Mouse (Mus musculus) cerebellum, adult (tissue): ENCODE results near the gene Nodal.
A peak's percentile ranks its signal among the peaks of the same experiment; 100 is the strongest.

Experiments
- ATAC-seq: cut with Nextera tagmentation; 2 replicates; pipeline ENCODE4 v1.9.2; 2017; ENCODE audit warnings: mild to moderate bottlenecking, moderate library complexity, mixed read lengths; ENCODE audit not compliant: insufficient number of reproducible peaks, low FRiP score, low TSS enrichment

Gene Nodal

GRCm38 (mm10) chr10:61394476-61395136 is 23.2 kb upstream of the Nodal start:
- no peak for ATAC-seq

DNA sequence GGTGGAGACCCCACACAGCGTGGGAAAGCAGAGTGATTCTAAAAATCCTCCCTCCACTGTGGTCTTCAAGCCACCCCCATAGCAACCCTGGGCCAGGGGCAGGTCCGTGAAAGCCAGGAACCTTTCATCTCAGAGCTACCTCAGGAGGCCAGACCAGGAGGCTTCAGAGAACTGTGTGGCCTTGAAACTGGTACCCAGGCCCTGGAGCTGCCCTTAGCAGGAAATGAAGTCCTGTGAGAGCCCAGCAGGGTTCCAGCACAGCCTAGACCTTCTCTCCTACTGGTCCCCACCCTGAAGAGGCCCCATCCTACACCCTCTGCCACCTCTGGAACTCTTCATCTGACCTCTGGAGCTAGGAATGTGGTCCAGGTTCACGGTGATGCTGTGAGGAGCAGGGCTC is 19.6 kb upstream of the Nodal start:
- ATAC-seq = no peak

GRCm38 (mm10) chr10:61399156-61399734 is 18.5 kb upstream of the Nodal start:
- peak; percentile 82; the same call in 1 of the 2 replicates for ATAC-seq

- no peak for ATAC-seq
Observed at GRCm38 (mm10) chr10:61400407-61400806, 17.4 kb upstream of the Nodal start.

- no peak for ATAC-seq
Observed at GRCm38 (mm10) chr10:61402480-61402879, 15.3 kb upstream of the Nodal start.

DNA sequence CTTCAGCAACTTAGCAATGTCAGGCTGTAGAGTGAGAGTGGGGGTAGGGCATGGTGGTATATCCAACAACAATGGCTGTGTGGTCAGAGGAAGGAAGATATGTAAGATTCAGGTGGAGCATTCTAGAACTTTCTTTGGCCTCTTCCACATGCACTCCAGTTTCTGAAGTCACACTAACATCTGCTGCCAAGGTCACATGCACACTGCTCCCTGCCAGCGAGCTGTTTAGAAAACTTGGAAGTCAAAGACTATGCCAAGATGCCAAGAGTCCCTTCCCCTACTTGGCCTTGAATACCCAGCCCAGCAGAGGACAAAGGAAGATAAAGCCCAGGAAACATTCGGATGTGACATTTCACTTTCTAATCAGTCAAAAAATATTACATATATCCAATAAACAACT is 14.9 kb upstream of the Nodal start:
- ATAC-seq = no peak

GRCm38 (mm10) chr10:61405958-61406357 is 11.8 kb upstream of the Nodal start:
- no peak for ATAC-seq

GRCm38 (mm10) chr10:61409776-61410175 is 8.0 kb upstream of the Nodal start:
- ATAC-seq = no peak

DNA sequence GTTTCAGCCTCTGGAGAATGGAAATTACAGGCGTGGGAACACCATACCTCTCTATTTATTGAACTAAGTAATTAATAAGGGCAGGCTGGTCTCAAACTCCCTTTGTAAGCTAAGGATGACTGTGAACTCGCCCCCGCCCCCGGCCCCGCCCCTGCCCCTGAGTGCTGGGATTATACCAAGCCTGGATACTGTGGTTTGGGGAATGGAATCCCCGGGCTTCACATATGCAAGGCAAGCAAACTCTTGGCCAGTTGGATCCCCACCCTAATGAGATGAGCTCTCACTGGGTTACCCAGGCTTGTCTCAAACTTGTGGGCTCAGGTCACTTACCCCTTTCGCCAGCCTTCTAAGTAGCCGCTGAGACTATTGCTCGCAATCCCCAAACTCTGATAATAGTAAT is 7.6 kb upstream of the Nodal start:
- ATAC-seq = no peak

- ATAC-seq = no peak
Observed at GRCm38 (mm10) chr10:61412910-61413625, 4.7 kb upstream of the Nodal start.

GRCm38 (mm10) chr10:61415240-61415639 is 2.5 kb upstream of the Nodal start:
- no peak for ATAC-seq

DNA sequence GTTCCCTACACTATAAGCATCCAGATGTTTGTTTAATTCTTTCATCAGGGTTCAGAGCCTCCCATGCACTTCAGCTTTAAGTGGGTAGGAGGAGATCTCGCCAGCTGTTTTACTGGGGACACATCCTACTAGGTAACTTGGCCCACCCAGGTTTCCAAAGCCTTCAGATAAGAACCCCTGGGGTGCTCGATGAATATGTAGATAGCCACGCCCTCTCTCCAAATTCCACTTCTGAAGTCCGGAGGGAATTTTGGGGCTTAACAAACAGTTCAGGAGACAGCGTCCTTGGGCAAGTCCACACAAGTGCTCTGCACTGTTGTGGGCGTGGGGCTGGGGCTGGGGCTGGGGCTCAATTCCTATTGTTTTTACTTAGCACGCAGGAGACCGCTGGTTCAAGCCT is 1.9 kb upstream of the Nodal start:
- no peak for ATAC-seq

GRCm38 (mm10) chr10:61416561-61416960 is 1.2 kb upstream of the Nodal start:
- no peak for ATAC-seq

GRCm38 (mm10) chr10:61417046-61417445 is 726 bp upstream of the Nodal start:
- no peak for ATAC-seq

DNA sequence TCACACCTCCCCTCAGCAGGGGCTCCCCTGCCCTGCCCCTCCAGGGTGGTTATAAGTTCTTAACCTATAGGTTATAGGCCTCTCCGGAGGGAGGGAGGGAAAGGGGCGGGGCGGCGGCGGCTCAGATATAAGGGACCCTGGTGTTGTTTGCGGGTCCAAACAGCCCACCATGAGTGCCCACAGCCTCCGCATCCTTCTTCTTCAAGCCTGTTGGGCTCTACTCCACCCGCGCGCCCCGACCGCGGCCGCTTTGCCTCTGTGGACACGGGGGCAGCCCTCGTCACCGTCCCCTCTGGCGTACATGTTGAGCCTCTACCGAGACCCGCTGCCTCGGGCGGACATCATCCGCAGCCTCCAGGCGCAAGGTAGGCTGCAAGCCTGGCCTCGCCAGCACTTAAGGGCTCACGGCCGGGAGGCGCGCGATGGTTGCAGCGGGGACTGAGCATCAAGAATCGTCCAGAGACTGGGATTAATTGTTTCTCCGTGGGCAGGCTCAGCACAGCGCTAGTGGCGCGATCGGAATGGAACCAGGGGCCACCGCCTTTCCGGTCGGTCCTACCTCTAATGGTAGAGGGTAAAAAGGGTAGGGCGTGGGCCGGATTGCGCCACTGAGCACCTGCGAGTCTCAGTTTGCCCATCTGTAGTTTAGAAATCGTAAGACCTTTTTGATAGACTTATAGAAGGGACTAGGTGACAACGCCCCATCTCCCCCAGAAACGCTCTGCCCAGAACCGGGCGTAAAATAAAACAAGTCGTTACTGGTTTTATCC is 544 bp downstream of the Nodal start:
- no peak for ATAC-seq

GRCm38 (mm10) chr10:61419146-61419545 is 1.4 kb downstream of the Nodal start:
- no peak for ATAC-seq

GRCm38 (mm10) chr10:61420011-61420410 is 2.2 kb downstream of the Nodal start:
- ATAC-seq = no peak

DNA sequence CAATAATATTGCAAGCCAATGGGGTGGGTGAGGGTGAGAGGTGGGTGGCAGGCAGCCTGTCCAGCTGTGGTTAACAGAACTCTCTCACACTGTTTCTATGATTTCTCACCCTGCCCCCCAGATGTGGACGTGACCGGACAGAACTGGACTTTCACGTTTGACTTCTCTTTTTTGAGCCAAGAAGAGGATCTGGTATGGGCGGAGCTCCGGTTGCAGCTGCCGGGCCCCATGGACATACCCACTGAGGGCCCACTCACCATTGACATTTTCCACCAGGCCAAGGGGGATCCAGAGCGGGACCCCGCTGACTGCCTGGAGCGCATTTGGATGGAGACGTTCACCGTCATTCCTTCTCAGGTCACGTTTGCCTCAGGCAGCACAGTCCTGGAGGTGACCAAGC is 5.1 kb downstream of the Nodal start:
- no peak for ATAC-seq

GRCm38 (mm10) chr10:61423289-61423688 is 5.5 kb downstream of the Nodal start:
- no peak for ATAC-seq

DNA sequence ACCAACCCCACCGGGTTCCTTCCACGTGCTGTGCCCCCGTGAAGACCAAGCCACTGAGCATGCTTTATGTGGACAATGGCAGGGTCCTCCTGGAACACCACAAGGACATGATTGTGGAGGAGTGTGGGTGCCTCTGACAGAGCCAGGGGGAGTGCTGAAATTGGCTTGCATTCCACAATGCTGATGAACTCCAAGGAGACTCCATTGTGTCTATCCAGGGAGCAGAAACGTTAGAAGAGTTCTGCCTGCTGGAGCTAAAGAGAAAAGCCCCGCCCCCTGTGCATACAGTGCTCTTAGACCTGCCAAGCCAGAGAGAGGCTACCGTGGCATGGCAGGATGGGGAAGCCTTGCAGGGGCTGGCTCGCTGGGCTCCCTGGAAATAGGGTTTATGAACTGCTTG is 6.7 kb downstream of the Nodal start:
- ATAC-seq = no peak

GRCm38 (mm10) chr10:61425047-61425446 is 7.3 kb downstream of the Nodal start:
- no peak for ATAC-seq
